ENCODE assay signal across 18 mouse cellular contexts in the genomic region with DNA sequence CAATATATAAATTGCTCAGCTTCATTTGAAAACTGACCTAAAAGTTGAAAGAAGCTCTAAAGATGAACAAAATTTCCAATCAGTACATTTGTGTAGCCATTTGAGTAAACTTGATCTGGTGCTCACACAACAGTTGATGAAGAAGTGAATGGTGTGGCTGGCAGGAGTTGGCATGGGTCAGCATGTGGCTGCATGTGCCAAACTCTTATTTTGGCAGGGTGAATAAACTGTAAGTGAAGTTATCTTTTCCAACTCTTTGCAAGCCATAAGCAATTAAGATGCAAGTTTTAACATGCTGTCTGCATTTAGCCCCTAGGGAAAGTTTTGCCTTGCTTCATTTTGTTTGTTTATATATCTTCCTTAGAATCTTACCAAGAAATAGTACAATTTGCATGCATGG.
"Had no signal": no experiment of that assay in that cellular context is flagged by ENCODE, and none has a peak within 500 bp of the region (broad histone marks: within the 10 kb centered on the region; RNA-seq: fewer than 3 reads in every experiment).

No protein-coding gene starts in this region.

- ATAC-seq: liver, postnatal 0 days had no signal

- H3K4me2 ChIP-seq: limb, embryonic 12.5 days; limb, embryonic 15.5 days; liver, embryonic 11.5 days; lung, embryonic 15.5 days; midbrain, embryonic 11.5 days had no signal

- H3K9ac ChIP-seq: limb, embryonic 12.5 days; limb, embryonic 15.5 days; liver, embryonic 14.5 days; liver, postnatal 0 days; lung, embryonic 15.5 days had no signal

- DNase-seq: kidney, adult 18-20 months; kidney, adult 9 months; kidney, postnatal 25 days; layer of hippocampus, adult 9-11 months; liver, postnatal 0 days; lung, postnatal 14 days; lung, postnatal 4 days; midbrain, embryonic 14.5 days; thymus, adult 18-20 months; thymus, postnatal 4 days had no signal

- H3K9me3 ChIP-seq: limb, embryonic 12.5 days; limb, embryonic 15.5 days; lung, embryonic 15.5 days had no signal

- H3K4me3 ChIP-seq: layer of hippocampus, adult 2 months; limb, embryonic 12.5 days; limb, embryonic 15.5 days; lung, embryonic 15.5 days had no signal

- H3K27ac ChIP-seq: kidney, postnatal 0 days; layer of hippocampus, adult 2 months; limb, embryonic 12.5 days; limb, embryonic 15.5 days; liver, embryonic 14.5 days had no signal

- H3K27me3 ChIP-seq: limb, embryonic 12.5 days; limb, embryonic 15.5 days; lung, embryonic 15.5 days had no signal

- H3K4me1 ChIP-seq: limb, embryonic 12.5 days; limb, embryonic 15.5 days had no signal

- H3K36me3 ChIP-seq: limb, embryonic 12.5 days; limb, embryonic 15.5 days; lung, embryonic 15.5 days had no signal
